Mouse (Mus musculus) G1E (cell line): ENCODE data around the gene Mgat1. TPM values are rescaled to one million over a fixed set of nuclear protein-coding genes. Genes with fewer than 3 reads are reported as not detected.

Experiments
- ATAC-seq: 2 replicates; pipeline ENCODE4 v1.8.0; 2016; ENCODE audit warnings: mild to moderate bottlenecking; ENCODE audit not compliant: insufficient number of reproducible peaks, poor library complexity, low FRiP score, severe bottlenecking; ENCODE audit errors: extremely low read depth
- DNase-seq: peaks from one replicate; pipeline ENCODE4 v3.0.0; 2012; ENCODE audit warnings: low spot score
- H3K27me3 ChIP-seq: 2 replicates; pipeline ENCODE4 v1.6.1; 2012; ENCODE audit warnings: mild to moderate bottlenecking, low read length, inconsistent platforms; ENCODE audit not compliant: insufficient read depth
- H3K36me3 ChIP-seq: replicated peaks from 2 replicates; pipeline ENCODE3; 2012; ENCODE audit warnings: mild to moderate bottlenecking, inconsistent platforms
- H3K4me1 ChIP-seq: 2 replicates; pipeline ENCODE4 v1.6.1; 2012; ENCODE audit warnings: low read depth, low read length, inconsistent platforms, mixed read lengths; ENCODE audit not compliant: insufficient read depth
- H3K4me3 ChIP-seq: 2 replicates; pipeline ENCODE4 v1.5.1; 2012; ENCODE audit warnings: low read depth, mild to moderate bottlenecking, inconsistent platforms, low read length, moderate library complexity, mixed read lengths
- H3K9me3 ChIP-seq: replicated peaks from 2 replicates; pipeline ENCODE4 v1.6.1; 2012; ENCODE audit warnings: inconsistent platforms
- CTCF ChIP-seq: IDR thresholded peaks from 2 replicates; pipeline ENCODE4 v1.5.1; 2012; ENCODE audit warnings: low read depth, low read length, inconsistent platforms, mixed read lengths
- GATA1 ChIP-seq: IDR thresholded peaks from 2 replicates; pipeline ENCODE4 v1.6.1; 2012; ENCODE audit warnings: borderline replicate concordance, low read length, inconsistent platforms, mixed read lengths
- GATA2 ChIP-seq: IDR thresholded peaks from 2 replicates; pipeline ENCODE4 v1.6.1; 2012; ENCODE audit warnings: low read depth, low read length, inconsistent platforms, borderline replicate concordance
- POLR2AphosphoS5 ChIP-seq: IDR thresholded peaks from 2 replicates; pipeline ENCODE4 v1.6.1; 2012; ENCODE audit warnings: low read depth, low read length, inconsistent platforms; ENCODE audit not compliant: insufficient replicate concordance
- TAL1 ChIP-seq: conservative IDR thresholded peaks from 2 replicates; pipeline ENCODE4 v1.6.1; 2012; ENCODE audit warnings: low read depth, low read length, inconsistent platforms, mixed read lengths
- polyA plus RNA-seq: library from polyadenylated mRNA; stranded (reverse); fragments of >175 nt; gene quantifications from 2 replicates; pipeline ENCODE4 v1.2.3, GENCODE M21; 2012
- total RNA-seq, 2 experiments: library from RNA; stranded (forward) in 1 of 2; stranded (reverse) in 1 of 2; fragments of 200-1000 nt in 1 of 2; fragments of >200 nt in 1 of 2; fragmentation: Nextera tagmentation in 1 of 2; gene quantifications; 2 replicates each; pipeline ENCODE4 v1.2.3; 2014 to 2017

Mgat1 gene
- total and polyA plus RNA-seq, 3 experiments: 20.0 to 36.9 (median 26.1) TPM

DNA sequence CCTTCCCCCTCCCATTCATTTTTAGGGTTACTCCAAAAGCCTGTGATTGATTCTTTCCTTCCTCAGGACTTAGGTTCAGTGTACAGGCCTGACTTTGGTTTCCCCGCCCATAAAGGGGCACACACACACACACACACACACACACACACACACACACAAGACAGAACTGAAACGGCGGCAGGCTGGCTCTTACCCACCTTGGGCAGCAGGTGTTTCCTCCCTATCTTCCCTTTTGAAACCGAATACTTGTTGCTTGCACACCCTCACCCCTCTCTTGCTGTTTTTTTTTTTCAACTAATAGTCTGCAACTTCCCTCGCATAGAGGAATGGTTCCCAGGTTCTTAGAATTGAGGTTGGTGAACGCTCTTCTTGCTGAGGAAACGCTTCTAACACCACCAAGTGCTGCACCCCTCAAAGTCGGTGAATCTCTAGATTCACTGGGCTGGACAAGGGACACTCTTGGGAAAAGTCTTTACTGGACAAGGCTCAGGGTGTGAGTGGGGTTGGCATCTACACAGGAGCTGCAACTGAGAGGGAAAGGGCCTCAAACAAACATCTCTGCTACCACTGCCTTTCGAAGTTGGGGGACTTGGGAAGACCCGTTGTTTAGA, 5.9 kb downstream of the Mgat1 start:
- TF ChIP-seq GATA2: no peak
- TF ChIP-seq GATA1: no peak
- TF ChIP-seq POLR2AphosphoS5: no peak
- TF ChIP-seq CTCF: no peak
- no peak for TF ChIP-seq TAL1
- H3K36me3 ChIP-seq: peaks cover 42% of the 10 kb centered on the region
- no peaks in the 10 kb centered on the region for H3K9me3 ChIP-seq
- peaks cover 92% of the 10 kb centered on the region for H3K4me1 ChIP-seq
- no peak for ATAC-seq
- no peaks in the 10 kb centered on the region for H3K27me3 ChIP-seq
- H3K4me3 ChIP-seq: peak overlapping the region; percentile 80
- no peak for DNase-seq

DNA sequence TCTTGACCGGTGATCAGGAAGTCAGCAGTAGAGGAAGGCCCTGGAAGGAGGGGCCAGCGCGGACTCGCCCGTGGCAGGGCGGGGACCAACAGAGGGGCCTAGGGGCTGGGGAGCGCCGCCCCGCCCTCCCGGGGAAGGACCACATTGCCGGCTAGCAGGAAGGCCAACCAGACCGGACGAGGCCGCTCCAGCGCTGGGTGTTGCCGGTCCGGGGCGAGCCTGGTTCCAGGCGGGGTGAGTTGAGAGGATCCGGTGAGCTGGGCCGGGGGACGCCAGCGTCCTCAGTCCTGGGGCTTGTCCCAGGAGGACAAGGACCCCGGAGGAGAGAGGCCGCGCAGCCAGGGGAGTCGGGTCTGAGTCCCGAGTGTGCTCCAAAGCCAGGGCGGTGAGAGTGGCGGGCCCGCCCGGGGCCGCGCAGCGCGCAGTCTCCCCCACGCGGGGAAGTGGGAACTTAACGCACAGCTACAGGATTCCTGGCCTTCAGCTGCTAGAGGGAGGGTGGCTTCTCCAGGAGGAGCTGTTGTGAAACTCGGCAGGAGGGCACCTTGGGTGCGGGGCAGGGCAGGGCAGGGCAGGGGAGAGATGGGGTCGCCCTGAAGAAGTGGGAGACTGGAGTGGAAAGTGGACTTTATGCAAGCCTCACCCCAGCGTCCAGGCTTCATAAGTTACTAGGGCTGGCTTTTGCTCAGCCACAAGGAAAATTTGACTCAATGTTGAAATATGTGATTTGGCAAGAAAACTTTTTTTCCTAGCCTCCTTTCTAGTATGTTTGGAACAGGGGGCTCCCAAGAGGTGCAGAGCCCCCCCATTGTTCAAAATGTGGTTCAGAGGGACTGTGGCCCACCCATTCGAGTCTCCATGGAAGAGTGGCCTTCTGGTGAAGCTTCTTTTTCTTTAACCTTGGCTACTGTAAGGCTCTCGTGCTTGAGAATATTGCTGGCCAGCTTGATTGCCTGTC, 6.7 kb downstream of the Mgat1 start:
- no peaks in the 10 kb centered on the region for H3K27me3 ChIP-seq
- TF ChIP-seq POLR2AphosphoS5 (no peak), CTCF (no peak), GATA2 (no peak), TAL1 (no peak), GATA1 (no peak)
- H3K4me3 ChIP-seq: peak overlapping the region; percentile 80
- peaks cover 88% of the 10 kb centered on the region for H3K4me1 ChIP-seq
- DNase-seq (peak; percentile 89), ATAC-seq (peak; percentile 87)
- H3K9me3 ChIP-seq: no peaks in the 10 kb centered on the region
- peaks cover 49% of the 10 kb centered on the region for H3K36me3 ChIP-seq

DNA sequence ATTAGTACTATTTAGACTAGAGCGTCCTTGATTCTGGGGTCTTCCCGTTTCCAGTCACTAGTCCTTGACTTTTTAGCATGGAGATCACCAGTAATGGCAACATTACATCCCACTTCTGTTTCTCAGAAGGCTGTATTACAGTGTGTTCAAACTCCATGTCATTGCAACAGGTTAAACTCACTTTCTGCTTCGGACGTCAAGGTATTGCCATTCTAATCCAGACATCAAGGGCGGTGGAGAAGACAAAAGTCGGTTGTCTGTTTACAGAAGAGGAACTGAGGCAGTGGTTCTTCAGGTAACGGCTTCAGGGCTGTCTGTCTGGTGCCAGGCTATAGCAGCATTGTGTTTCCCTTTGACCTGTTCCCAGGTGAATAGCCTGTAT, 7.4 kb downstream of the Mgat1 start:
- Histone ChIP-seq H3K4me3 (peak overlapping the region; percentile 80; the same call in 1 of the 2 replicates), H3K9me3 (no peaks in the 10 kb centered on the region), H3K27me3 (no peaks in the 10 kb centered on the region), H3K4me1 (peaks cover 81% of the 10 kb centered on the region), H3K36me3 (peaks cover 56% of the 10 kb centered on the region)
- ATAC-seq (no peak), DNase-seq (no peak)
- TF ChIP-seq TAL1: no peak
- TF ChIP-seq CTCF: no peak
- TF ChIP-seq POLR2AphosphoS5: no peak
- no peak for TF ChIP-seq GATA1
- TF ChIP-seq GATA2: no peak

DNA sequence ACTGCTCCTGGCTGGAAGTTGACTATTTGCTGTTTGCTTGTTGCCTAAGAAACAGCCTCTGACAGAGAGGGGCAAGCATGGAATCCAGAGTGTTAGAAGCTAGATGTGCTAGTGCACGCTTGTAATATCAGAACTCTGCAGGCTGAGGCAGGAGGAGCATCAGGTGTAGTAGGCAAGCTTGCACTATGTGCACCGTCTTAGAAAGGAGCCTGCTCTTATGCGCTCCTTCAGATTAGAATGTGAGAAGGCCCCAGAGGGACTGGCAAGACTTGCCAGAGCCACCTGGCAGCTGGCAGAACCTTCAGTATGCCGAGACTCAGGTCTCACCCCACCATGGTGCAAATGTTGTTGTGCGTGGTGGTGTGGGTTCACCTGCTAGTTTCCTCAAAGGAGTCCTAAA, 8.1 kb downstream of the Mgat1 start:
- TF ChIP-seq CTCF (no peak), POLR2AphosphoS5 (no peak), GATA1 (no peak), TAL1 (no peak), GATA2 (no peak)

DNA sequence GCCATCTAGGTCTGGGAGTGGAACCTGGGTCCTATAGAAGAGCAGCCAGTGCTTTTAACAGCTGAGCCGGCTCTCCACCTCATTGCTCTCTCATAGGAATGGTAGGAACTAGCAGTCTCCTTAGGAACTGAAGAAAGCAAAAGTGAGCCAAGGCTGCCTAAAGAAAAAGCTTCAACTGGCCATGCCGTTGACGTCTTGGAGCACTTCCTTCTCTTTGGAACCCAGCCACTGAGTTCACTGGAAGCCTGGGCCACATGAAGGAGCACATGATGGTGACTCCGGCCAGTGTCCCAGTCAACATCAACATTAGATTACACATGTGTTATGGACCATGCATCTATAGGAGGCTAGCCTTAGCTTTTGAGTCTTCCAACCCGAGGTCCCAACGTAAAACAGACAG, 9.0 kb downstream of the Mgat1 start:
- TF ChIP-seq GATA1: no peak
- no peaks in the 10 kb centered on the region for H3K27me3 ChIP-seq
- ATAC-seq (no peak), DNase-seq (no peak)
- no peak overlapping the region for H3K4me3 ChIP-seq
- H3K9me3 ChIP-seq: no peaks in the 10 kb centered on the region
- peaks cover 64% of the 10 kb centered on the region for H3K4me1 ChIP-seq
- H3K36me3 ChIP-seq: peaks cover 65% of the 10 kb centered on the region

More for the DNA sequence above, 8.1 kb downstream of the Mgat1 start:
- no peak for ATAC-seq
- peaks cover 62% of the 10 kb centered on the region for H3K36me3 ChIP-seq
- peak overlapping the region; percentile 18; the same call in 1 of the 2 replicates for H3K4me3 ChIP-seq
- DNase-seq: no peak
- no peaks in the 10 kb centered on the region for H3K27me3 ChIP-seq
- no peaks in the 10 kb centered on the region for H3K9me3 ChIP-seq
- peaks cover 74% of the 10 kb centered on the region for H3K4me1 ChIP-seq

DNA sequence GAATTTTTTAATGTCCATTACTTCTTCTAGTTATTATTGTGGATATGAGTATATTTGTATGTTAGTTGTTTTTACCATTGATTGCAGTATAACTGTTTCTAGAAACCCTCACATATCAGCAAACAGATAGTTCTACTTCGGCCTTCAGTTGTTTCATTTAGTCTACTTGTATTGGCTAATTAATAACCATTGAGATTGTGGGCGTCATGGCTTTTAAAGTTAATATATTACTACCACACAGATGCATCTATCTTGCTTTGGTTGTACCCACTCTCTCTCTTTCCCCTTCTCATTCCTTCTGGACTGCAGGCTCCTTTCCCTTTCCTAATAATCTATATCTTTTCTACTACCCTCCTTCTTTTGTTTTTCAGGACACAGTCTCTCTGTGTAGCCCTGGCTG, 15.3 kb downstream of the Mgat1 start:
- no peaks in the 10 kb centered on the region; the same call in 1 of the 2 replicates for H3K27me3 ChIP-seq
- no peaks in the 10 kb centered on the region for H3K9me3 ChIP-seq
- DNase-seq (no peak), ATAC-seq (no peak)
- TF ChIP-seq GATA1: no peak
- no peak for TF ChIP-seq TAL1
- TF ChIP-seq CTCF: no peak
- TF ChIP-seq POLR2AphosphoS5: no peak
- TF ChIP-seq GATA2: no peak
- H3K36me3 ChIP-seq: peaks cover 88% of the 10 kb centered on the region
- no peak overlapping the region for H3K4me3 ChIP-seq
- peaks cover 25% of the 10 kb centered on the region for H3K4me1 ChIP-seq
